Mouse (Mus musculus) MEL (cell line): ENCODE results near the gene Ganab. TPM values are rescaled to one million over a fixed set of nuclear protein-coding genes. Genes with fewer than 3 reads are reported as not detected.

Experiments used
- DNase-seq: peaks from one replicate; pipeline ENCODE4 v3.0.0; 2011; ENCODE audit warnings: low read depth, low spot score
- H3K27ac ChIP-seq: 2 replicates; pipeline ENCODE4 v1.5.1; 2012; ENCODE audit warnings: low read depth, mild to moderate bottlenecking, control low read depth, low read length, moderate library complexity; ENCODE audit not compliant: control insufficient read depth
- H3K27me3 ChIP-seq, 2 experiments: fragments of 150-350 bp in 1 of 2; sonication (generic) in 1 of 2; 2 replicates each; pipeline ENCODE4 v1.6.1; 2012; ENCODE audit warnings: low read length in 2 of 2, mild to moderate bottlenecking in 2 of 2, improper control_type of control experiment in 1 of 2, moderate library complexity in 1 of 2; ENCODE audit not compliant: insufficient read depth in 2 of 2, control insufficient read depth in 1 of 2
- H3K36me3 ChIP-seq, 2 experiments: 2 replicates each; pipeline ENCODE4 v1.6.1; 2012 to 2014; ENCODE audit warnings: low read length in 2 of 2, improper control_type of control experiment in 1 of 2, inconsistent platforms in 1 of 2, mild to moderate bottlenecking in 1 of 2; ENCODE audit not compliant: insufficient read depth in 2 of 2, control insufficient read depth in 1 of 2
- H3K4me1 ChIP-seq, 2 experiments: fragments of 150-350 bp in 1 of 2; sonication (generic) in 1 of 2; 2 replicates each; pipeline ENCODE4 v1.6.1; 2012; ENCODE audit warnings: low read length in 2 of 2, improper control_type of control experiment in 1 of 2, mild to moderate bottlenecking in 1 of 2; ENCODE audit not compliant: insufficient read depth in 2 of 2, control insufficient read depth in 1 of 2
- H3K4me3 ChIP-seq, 2 experiments: fragments of 150-350 bp in 1 of 2; sonication (generic) in 1 of 2; 2 replicates each; pipeline ENCODE4 v1.5.1; 2012; ENCODE audit warnings: low read depth in 2 of 2, low read length in 2 of 2, mild to moderate bottlenecking in 2 of 2, moderate library complexity in 2 of 2, control low read depth in 1 of 2, improper control_type of control experiment in 1 of 2; ENCODE audit not compliant: control insufficient read depth in 1 of 2, insufficient read depth in 1 of 2
- H3K79me2 ChIP-seq: 2 replicates; pipeline ENCODE4 v1.6.1; 2012; ENCODE audit warnings: mild to moderate bottlenecking, low read length, moderate library complexity; ENCODE audit not compliant: control insufficient read depth, poor library complexity, insufficient read depth
- H3K9ac ChIP-seq: 2 replicates; pipeline ENCODE4 v1.6.1; 2012; ENCODE audit warnings: low read depth, mild to moderate bottlenecking, control low read depth, low read length, moderate library complexity; ENCODE audit not compliant: control insufficient read depth, poor library complexity, severe bottlenecking
- H3K9me3 ChIP-seq: fragments of 150-350 bp; sonication (generic); replicated peaks from 2 replicates; pipeline ENCODE4 v1.6.1; 2012; ENCODE audit warnings: mild to moderate bottlenecking, low read length, improper control_type of control experiment, moderate library complexity; ENCODE audit not compliant: insufficient read depth
- BHLHE40 ChIP-seq: IDR thresholded peaks from 2 replicates; pipeline ENCODE4 v1.6.1; 2012; ENCODE audit warnings: low read depth, mild to moderate bottlenecking, inconsistent platforms, low read length, improper control_type of control experiment, borderline replicate concordance
- CHD1 ChIP-seq: IDR thresholded peaks from 2 replicates; pipeline ENCODE4 v1.6.1; 2012; ENCODE audit warnings: low read depth, mild to moderate bottlenecking, inconsistent platforms, low read length, improper control_type of control experiment
- CHD2 ChIP-seq: IDR thresholded peaks from 2 replicates; pipeline ENCODE4 v1.6.1; 2011; ENCODE audit warnings: low read length, improper control_type of control experiment
- CTCF ChIP-seq, 3 experiments: IDR thresholded peaks in 2 of 3; conservative IDR thresholded peaks in 1 of 3; 2 replicates each; pipeline ENCODE4 v1.5.1; 2011 to 2012; ENCODE audit warnings: low read length in 3 of 3, low read depth in 2 of 3, mild to moderate bottlenecking in 2 of 3, improper control_type of control experiment in 1 of 3, inconsistent platforms in 1 of 3, mixed read lengths in 1 of 3, moderate library complexity in 1 of 3; ENCODE audit not compliant: control insufficient read depth in 1 of 3, insufficient read depth in 1 of 3, poor library complexity in 1 of 3, severe bottlenecking in 1 of 3
- E2F4 ChIP-seq: IDR thresholded peaks from 2 replicates; pipeline ENCODE4 v1.6.1; 2011; ENCODE audit warnings: low read depth, low read length, improper control_type of control experiment, borderline replicate concordance
- ELF1 ChIP-seq: IDR thresholded peaks from 2 replicates; pipeline ENCODE4 v1.6.1; 2014; ENCODE audit warnings: low read depth, mild to moderate bottlenecking, inconsistent platforms, low read length, improper control_type of control experiment, moderate library complexity
- EP300 ChIP-seq, 2 experiments: IDR thresholded peaks; 2 replicates each; pipeline ENCODE4 v1.6.1; 2011; ENCODE audit warnings: improper control_type of control experiment in 2 of 2, low read length in 2 of 2, low read depth in 1 of 2, mild to moderate bottlenecking in 1 of 2
- ETS1 ChIP-seq: IDR thresholded peaks from 2 replicates; pipeline ENCODE4 v1.6.1; 2012; ENCODE audit warnings: low read depth, mild to moderate bottlenecking, inconsistent platforms, low read length, improper control_type of control experiment, moderate library complexity
- GATA1 ChIP-seq: IDR thresholded peaks from 2 replicates; pipeline ENCODE4 v1.6.1; 2011; ENCODE audit warnings: low read depth, low read length, improper control_type of control experiment
- HCFC1 ChIP-seq: IDR thresholded peaks from 2 replicates; pipeline ENCODE4 v1.6.1; 2012; ENCODE audit warnings: low read depth, mild to moderate bottlenecking, inconsistent platforms, low read length, improper control_type of control experiment, moderate library complexity
- JUND ChIP-seq: IDR thresholded peaks from 2 replicates; pipeline ENCODE4 v1.6.1; 2011; ENCODE audit warnings: low read depth, mild to moderate bottlenecking, improper control_type of control experiment, low read length
- MAFK ChIP-seq: IDR thresholded peaks from 2 replicates; pipeline ENCODE4 v1.6.1; 2011; ENCODE audit warnings: low read depth, mild to moderate bottlenecking, low read length, improper control_type of control experiment, borderline replicate concordance
- MAX ChIP-seq: IDR thresholded peaks from 2 replicates; pipeline ENCODE4 v1.6.1; 2011; ENCODE audit warnings: low read length, improper control_type of control experiment
- MYB ChIP-seq: IDR thresholded peaks from 2 replicates; pipeline ENCODE4 v1.6.1; 2011; ENCODE audit warnings: mild to moderate bottlenecking, low read depth, low read length, improper control_type of control experiment
- MYC ChIP-seq: IDR thresholded peaks from 2 replicates; pipeline ENCODE4 v1.6.1; 2011; ENCODE audit warnings: low read depth, mild to moderate bottlenecking, low read length, improper control_type of control experiment, moderate library complexity
- NELFE ChIP-seq: IDR thresholded peaks from 2 replicates; pipeline ENCODE4 v1.6.1; 2011; ENCODE audit warnings: low read depth, low read length, improper control_type of control experiment
- NRF1 ChIP-seq: IDR thresholded peaks from 2 replicates; pipeline ENCODE4 v1.6.1; 2014; ENCODE audit warnings: low read depth, mild to moderate bottlenecking, inconsistent platforms, low read length, improper control_type of control experiment, moderate library complexity; ENCODE audit not compliant: poor library complexity, insufficient read depth, severe bottlenecking
- POLR2A ChIP-seq, 2 experiments: IDR thresholded peaks; 2 replicates each; pipeline ENCODE4 v1.6.1; 2011 to 2012; ENCODE audit warnings: low read length in 2 of 2, mild to moderate bottlenecking in 2 of 2, control low read depth in 1 of 2, improper control_type of control experiment in 1 of 2, low read depth in 1 of 2, moderate library complexity in 1 of 2; ENCODE audit not compliant: control insufficient read depth in 1 of 2, insufficient read depth in 1 of 2, poor library complexity in 1 of 2
- POLR2AphosphoS2 ChIP-seq: IDR thresholded peaks from 2 replicates; pipeline ENCODE4 v1.6.1; 2011; ENCODE audit warnings: low read length, improper control_type of control experiment
- POLR2AphosphoS5 ChIP-seq: IDR thresholded peaks from 2 replicates; pipeline ENCODE4 v1.6.1; 2012; ENCODE audit warnings: low read depth, borderline replicate concordance, mild to moderate bottlenecking, inconsistent platforms, low read length, moderate library complexity, mixed read lengths
- RAD21 ChIP-seq: IDR thresholded peaks from 2 replicates; pipeline ENCODE4 v1.6.1; 2011; ENCODE audit warnings: mild to moderate bottlenecking, low read depth, low read length, improper control_type of control experiment
- SMC3 ChIP-seq: IDR thresholded peaks from 2 replicates; pipeline ENCODE4 v1.6.1; 2011; ENCODE audit warnings: low read depth, low read length, improper control_type of control experiment
- TAL1 ChIP-seq: IDR thresholded peaks from 2 replicates; pipeline ENCODE4 v1.6.1; 2012; ENCODE audit warnings: mild to moderate bottlenecking, inconsistent platforms, low read length, moderate library complexity, mixed read lengths
- TCF12 ChIP-seq: IDR thresholded peaks from 2 replicates; pipeline ENCODE4 v1.6.1; 2014; ENCODE audit warnings: low read depth, mild to moderate bottlenecking, inconsistent platforms, low read length, improper control_type of control experiment, moderate library complexity
- UBTF ChIP-seq: IDR thresholded peaks from 2 replicates; pipeline ENCODE4 v1.6.1; 2012; ENCODE audit warnings: low read depth, mild to moderate bottlenecking, inconsistent platforms, low read length, improper control_type of control experiment, moderate library complexity, borderline replicate concordance; ENCODE audit not compliant: insufficient read depth
- USF1 ChIP-seq: IDR thresholded peaks from 2 replicates; pipeline ENCODE4 v1.6.1; 2014; ENCODE audit warnings: low read depth, mild to moderate bottlenecking, inconsistent platforms, low read length, improper control_type of control experiment, moderate library complexity
- USF2 ChIP-seq, 2 experiments: IDR thresholded peaks; 2 replicates each; pipeline ENCODE4 v1.6.1; 2011 to 2012; ENCODE audit warnings: improper control_type of control experiment in 2 of 2, low read length in 2 of 2, borderline replicate concordance in 1 of 2, inconsistent platforms in 1 of 2, low read depth in 1 of 2, mild to moderate bottlenecking in 1 of 2; ENCODE audit not compliant: insufficient read depth in 1 of 2
- ZC3H11A ChIP-seq: IDR thresholded peaks from 2 replicates; pipeline ENCODE4 v1.6.1; 2012; ENCODE audit warnings: low read depth, mild to moderate bottlenecking, inconsistent platforms, low read length, improper control_type of control experiment
- ZMIZ1 ChIP-seq: IDR thresholded peaks from 2 replicates; pipeline ENCODE4 v1.6.1; 2012; ENCODE audit warnings: low read depth, mild to moderate bottlenecking, inconsistent platforms, low read length, improper control_type of control experiment, moderate library complexity
- ZNF384 ChIP-seq: IDR thresholded peaks from 2 replicates; pipeline ENCODE4 v1.6.1; 2012; ENCODE audit warnings: low read depth, mild to moderate bottlenecking, inconsistent platforms, low read length, improper control_type of control experiment
- polyA plus RNA-seq, 2 experiments: library from polyadenylated mRNA; stranded (reverse) in 1 of 2; unstranded in 1 of 2; fragments of >175 nt in 1 of 2; fragments of >200 nt in 1 of 2; gene quantifications; 2 replicates each; pipeline versions ENCODE4 v1.2.1 to v1.2.4; 2012; ENCODE audit warnings: low replicate concordance in 2 of 2, low read depth in 1 of 2; ENCODE audit not compliant: insufficient read length in 2 of 2, insufficient read depth in 1 of 2, missing spikeins in 1 of 2
- total RNA-seq: library from RNA; depleted of rRNA; stranded (reverse); fragments of 300-350 nt; gene quantifications from 2 replicates; pipeline ENCODE4 v1.2.3, GENCODE M21; 2012

Ganab gene
- total and polyA plus RNA-seq, 3 experiments: 122 to 123 TPM; not detected in 1

- Histone ChIP-seq H3K27me3 (no peaks in the 10 kb centered on the region), H3K36me3 (peaks cover 0 to 18% of the 10 kb centered on the region in 2 experiments; a peak in 2 of 4 replicates), H3K4me3 (no peak within 1 kb of the TSS), H3K4me1 (peaks cover 0 to 10% of the 10 kb centered on the region in 2 experiments; a peak in 1 of 4 replicates), H3K27ac (no peak within 1 kb of the TSS), H3K9ac (no peak within 1 kb of the TSS), H3K79me2 (peaks cover 14% of the 10 kb centered on the region), H3K9me3 (no peaks in the 10 kb centered on the region)
- TF ChIP-seq MAX: no peak
- no peak for TF ChIP-seq NELFE
- TF ChIP-seq HCFC1: no peak
- TF ChIP-seq POLR2AphosphoS5: no peak
- TF ChIP-seq POLR2AphosphoS2: no peak
- no peak for DNase-seq
These were observed 14.3 kb upstream of the Ganab start, which contains the start of the genes Lbhd1 and Gm49403 for GRCm38 (mm10) chr19:8883616-8884015. TSS of gene Lbhd1 (plus strand) at chr19:8883732. TSS of gene Gm49403 (plus strand) at chr19:8883930.

- peak; percentile 66 for DNase-seq
- Histone ChIP-seq H3K9me3 (no peaks in the 10 kb centered on the region), H3K79me2 (peaks cover 26% of the 10 kb centered on the region), H3K36me3 (peaks cover 0 to 30% of the 10 kb centered on the region in 2 experiments; a peak in 2 of 4 replicates), H3K4me3 (peak overlapping the region; percentile 75 to 85; a peak in 3 of 4 replicates), H3K9ac (peak overlapping the region; percentile 94), H3K4me1 (peaks cover 0 to 13% of the 10 kb centered on the region in 2 experiments; a peak in 1 of 4 replicates), H3K27me3 (no peaks in the 10 kb centered on the region), H3K27ac (peak overlapping the region; percentile 91)
- TF ChIP-seq CTCF (IDR thresholded peaks at IDR 0.05 in 2 of 3, conservative IDR thresholded peaks at IDR 0.05 in 1 of 3; ENCODE audit: control insufficient read depth in 1 of 3, insufficient read depth in 1 of 3, low read depth in 2 of 3, low read length in 3 of 3, poor library complexity in 1 of 3, severe bottlenecking in 1 of 3) (no peak), TCF12 (no peak), EP300 (IDR thresholded peaks at IDR 0.05; ENCODE audit: low read depth in 1 of 2, low read length in 2 of 2) (no peak), MAFK (no peak), TAL1 (no peak), RAD21 (no peak), USF1 (no peak), E2F4 (no peak), USF2 (IDR thresholded peaks at IDR 0.05; ENCODE audit: borderline replicate concordance in 1 of 2, insufficient read depth in 1 of 2, low read depth in 1 of 2, low read length in 2 of 2) (no peak), ELF1 (no peak), ZC3H11A (no peak), CHD1 (no peak), POLR2AphosphoS2 (peak; percentile 97; the same call in 1 of the 2 replicates), JUND (no peak), ZNF384 (no peak), MYB (peak; percentile 32; the same call in 1 of the 2 replicates), SMC3 (peak; percentile 33), ETS1 (no peak), CHD2 (peak; percentile 54; the same call in 1 of the 2 replicates), ZMIZ1 (peak; percentile 67), POLR2AphosphoS5 (no peak), NRF1 (no peak), POLR2A (IDR thresholded peaks at IDR 0.05; ENCODE audit: control insufficient read depth in 1 of 2, insufficient read depth in 1 of 2, low read depth in 1 of 2, low read length in 2 of 2, poor library complexity in 1 of 2) (no peak; a peak in 2 of 4 replicates), GATA1 (no peak), MYC (peak; percentile 12; the same call in 1 of the 2 replicates), UBTF (no peak), NELFE (peak; percentile 47; the same call in 1 of the 2 replicates), BHLHE40 (peak; percentile 23; the same call in 1 of the 2 replicates)
These were observed 10.8 kb upstream of the Ganab start for GRCm38 (mm10) chr19:8886916-8887584.
